Comparison of ENCODE assay signal across 8 mouse cellular contexts in genomic region chr16:32597909-32598381, GRCm38 (mm10). TPM values are rescaled to one million over a fixed set of nuclear protein-coding genes. Genes with fewer than 3 reads are reported as not detected.
DNase-seq lines count a peak whose midpoint lies in the region; TF ChIP-seq lines count a peak whose summit lies in the region.

No protein-coding gene starts in this region.

- H3K27me3 ChIP-seq in E14TG2a.4 (ENCODE audit: insufficient read depth, low read length): no peaks in the 10 kb centered on the region
- no peaks in the 10 kb centered on the region for H3K27me3 ChIP-seq in limb, embryonic 10.5 days (ENCODE audit: low read depth, poor library complexity, severe bottlenecking)

- WGBS in bone marrow, adult 2 months: 17% methylated on average over 4 of the region's 4 CpGs
- WGBS in limb, embryonic 10.5 days: 42% methylated on average over 4 of the region's 4 CpGs

- H3K9me3 ChIP-seq in E14TG2a.4 (ENCODE audit: low read length): no peaks in the 10 kb centered on the region
- no peaks in the 10 kb centered on the region for H3K9me3 ChIP-seq in limb, embryonic 10.5 days (replicated peaks)

- DNase-seq in heart, adult 18-20 months: peak; percentile 20 to 23
- no peak for DNase-seq in heart, postnatal 25 days (ENCODE audit: low spot score)
- DNase-seq in limb, embryonic 10.5 days (ENCODE audit: low spot score): no peak
- no peak for DNase-seq in left cerebral cortex, postnatal 36 days (ENCODE audit: low spot score in 2 of 2)
- DNase-seq in layer of hippocampus, postnatal 14 days (ENCODE audit: low spot score in 2 of 2): no peak
- DNase-seq in layer of hippocampus, adult 2 months (ENCODE audit: low spot score in 2 of 2): no peak

- intact Hi-C loops in heart, postnatal 25 days (cut with DNase I): no loop called here
- intact Hi-C loops in left cerebral cortex, postnatal 36 days (cut with DNase I): no loop called here

- H3K36me3 ChIP-seq in E14TG2a.4 (ENCODE audit: insufficient read depth, low read length): no peaks in the 10 kb centered on the region
- H3K36me3 ChIP-seq in limb, embryonic 10.5 days: no peaks in the 10 kb centered on the region

- peak overlapping the region; percentile 34; the same call in 1 of the 2 replicates for H3K27ac ChIP-seq in bone marrow, adult 2 months (ENCODE audit: control insufficient read depth, insufficient read depth, low read depth, low read length, poor library complexity)
- H3K27ac ChIP-seq in limb, embryonic 10.5 days: peak overlapping the region; percentile 48; the same call in 1 of the 2 replicates
- H3K27ac ChIP-seq in layer of hippocampus, adult 2 months: no peak overlapping the region

- TF ChIP-seq CTCF in E14TG2a.4 (conservative IDR thresholded peaks at IDR 0.05; ENCODE audit: low read length): no peak
- no peak for TF ChIP-seq CTCF in bone marrow, adult 2 months (IDR thresholded peaks at IDR 0.05; ENCODE audit: control insufficient read depth, insufficient read depth, low read length)
- no peak for TF ChIP-seq CTCF in layer of hippocampus, adult 2 months (conservative IDR thresholded peaks at IDR 0.05)

- 0 out of 2 replicates have a peak overlapping the region, but pooled peaks have one; percentile 5 for H3K4me3 ChIP-seq in E14TG2a.4 (replicated peaks; ENCODE audit: low read length)
- H3K4me3 ChIP-seq in bone marrow, adult 2 months (replicated peaks; ENCODE audit: control insufficient read depth, low read depth, low read length): no peak overlapping the region
- no peak overlapping the region for H3K4me3 ChIP-seq in limb, embryonic 10.5 days
- H3K4me3 ChIP-seq in layer of hippocampus, adult 2 months: no peak overlapping the region

- H3K4me1 ChIP-seq in E14TG2a.4 (replicated peaks; ENCODE audit: low read depth, low read length): peaks cover 7% of the 10 kb centered on the region
- peaks cover 3% of the 10 kb centered on the region; the same call in 1 of the 2 replicates for H3K4me1 ChIP-seq in bone marrow, adult 2 months (ENCODE audit: control insufficient read depth, insufficient read depth, low read length)
- H3K4me1 ChIP-seq in limb, embryonic 10.5 days: 0 out of 2 replicates have a peak, but pooled peaks cover 3% of the 10 kb centered on the region

- no peak for TF ChIP-seq POLR2A in bone marrow, adult 2 months (IDR thresholded peaks at IDR 0.05; ENCODE audit: borderline replicate concordance, control insufficient read depth, low read depth, low read length)

RNA-seq across cellular contexts. Expression of gene Tfrc, which starts 10.8 kb away (rescaled TPM):
- total RNA-seq in heart, adult 18-20 months (2021): 10 to 100 TPM; 27.1 to 57.1 TPM
- 100 to 1,000 TPM; 168 to 194 TPM for total RNA-seq in heart, postnatal 25 days (2021)
- polyA plus RNA-seq in bone marrow, adult 2 months (2011; ENCODE audit: insufficient read depth, insufficient read length, low replicate concordance, missing spikeins): 210 and 334 TPM in 2 replicates
- 55.9 and 56.9 TPM in 2 replicates for polyA plus RNA-seq in limb, embryonic 10.5 days (2016; fragmentation: Nextera tagmentation; extraction: Ambion mirVana)
- total RNA-seq in left cerebral cortex, postnatal 36 days (2021): 10 to 100 TPM; 78.8 to 81.9 TPM
- total RNA-seq in layer of hippocampus, postnatal 14 days (2021): 100 to 1,000 TPM in 1 of 2 experiments, 10 to 100 TPM in 1; 83.5 to 111 TPM
- total RNA-seq in layer of hippocampus, adult 2 months (2021): 10 to 100 TPM; 70.3 to 72.3 TPM

RNA-seq across cellular contexts. Expression of gene Tnk2, which starts 45.7 kb away (rescaled TPM):
- total RNA-seq in heart, adult 18-20 months (2021): 10 to 100 TPM; 20.5 to 22.0 TPM
- total RNA-seq in heart, postnatal 25 days (2021): 10 to 100 TPM; 20.9 to 24.7 TPM
- 70.2 and 105 TPM in 2 replicates for polyA plus RNA-seq in bone marrow, adult 2 months (2011; ENCODE audit: insufficient read depth, insufficient read length, low replicate concordance, missing spikeins)
- polyA plus RNA-seq in limb, embryonic 10.5 days (2016; fragmentation: Nextera tagmentation; extraction: Ambion mirVana): 11.2 and 12.0 TPM in 2 replicates
- total RNA-seq in left cerebral cortex, postnatal 36 days (2021): 100 to 1,000 TPM; 197 to 205 TPM
- total RNA-seq in layer of hippocampus, postnatal 14 days (2021): 100 to 1,000 TPM; 120 to 124 TPM
- 100 to 1,000 TPM; 210 to 212 TPM for total RNA-seq in layer of hippocampus, adult 2 months (2021)

Comparison
In these comparisons a context has a peak if more than half of its experiments do, and no peak if none do; other contexts are left out.
1. DNase-seq: peak in heart, adult 18-20 months (2 of 2); none in heart, postnatal 25 days (single experiment), limb, embryonic 10.5 days (single experiment), left cerebral cortex, postnatal 36 days (0 of 2), layer of hippocampus, postnatal 14 days (0 of 2) and layer of hippocampus, adult 2 months (0 of 2).
2. RNA of gene Tnk2, which starts 45.7 kb away (total RNA-seq): 210 to 212 TPM in layer of hippocampus, adult 2 months, 197 to 205 TPM in left cerebral cortex, postnatal 36 days and 120 to 124 TPM in layer of hippocampus, postnatal 14 days; 20.9 to 24.7 TPM in heart, postnatal 25 days and 20.5 to 22.0 TPM in heart, adult 18-20 months; every median in the first group is over 4 times any median in the second.